Mouse (Mus musculus): ENCODE measurements around the gene Muc4.

Gene Muc4

GRCm38 (mm10) chr16:32735586-32735985, at the start of gene Muc4:
Gene Muc4 (plus strand): TSS chr16:32735886.
- no peak for DNase-seq (ENCODE audit: low spot score in 2 of 2)

DNA sequence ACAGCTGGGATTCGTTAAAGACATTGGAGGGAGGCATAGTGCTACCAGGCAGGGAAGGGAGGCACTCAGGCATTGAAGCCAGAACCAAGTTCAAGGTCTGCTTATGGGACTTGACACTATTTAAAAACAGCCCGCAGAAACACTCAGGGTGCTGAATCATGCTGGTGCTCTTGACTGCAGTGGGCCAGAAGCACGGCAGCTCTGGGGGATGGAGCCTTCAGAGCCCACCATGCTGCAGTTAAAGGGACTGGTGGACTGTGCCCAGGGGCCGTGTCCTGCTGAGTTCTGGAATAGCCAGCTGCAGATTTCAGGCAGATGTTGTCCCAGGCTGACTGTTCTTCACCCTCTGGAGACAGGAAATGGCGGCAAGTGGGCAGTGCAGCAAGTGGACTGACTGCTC, 49.7 kb upstream of the Muc4 start:
- no peak for DNase-seq (ENCODE audit: low spot score in 2 of 2)

- DNase-seq (ENCODE audit: low spot score in 2 of 2), result no peak
Measured at GRCm38 (mm10) chr16:32687221-32687620, 48.5 kb upstream of the Muc4 start.

- no peak for DNase-seq (ENCODE audit: low spot score in 2 of 2)
Measured at GRCm38 (mm10) chr16:32688770-32689169, 46.9 kb upstream of the Muc4 start.

DNA sequence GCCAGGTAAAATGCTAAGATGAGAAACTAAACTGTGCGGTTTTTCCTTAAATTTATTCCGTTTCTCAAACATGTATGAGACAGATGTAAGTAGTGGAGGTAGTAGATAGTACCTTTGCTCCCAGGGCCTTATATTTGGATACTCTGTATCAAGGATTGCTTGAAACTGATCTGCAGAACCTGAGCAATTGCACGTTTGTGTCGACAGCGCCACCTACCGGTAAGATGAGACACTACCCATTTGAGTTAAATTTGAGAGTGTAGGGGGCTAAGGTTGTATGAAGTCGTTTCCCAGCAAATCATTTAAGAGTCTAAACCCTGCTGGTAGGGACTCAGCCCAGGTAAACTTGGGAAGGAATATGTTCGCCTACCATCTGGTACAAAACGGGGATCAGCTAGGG, 46.2 kb upstream of the Muc4 start:
- DNase-seq (ENCODE audit: low spot score in 2 of 2), result peak in 1 of 2 experiments; percentile 70

GRCm38 (mm10) chr16:32696841-32697464, 38.7 kb upstream of the Muc4 start:
- no peak for DNase-seq (ENCODE audit: low spot score in 2 of 2)

- DNase-seq (ENCODE audit: low spot score in 2 of 2), result no peak
Measured at GRCm38 (mm10) chr16:32697665-32698446, 37.8 kb upstream of the Muc4 start.

- no peak for DNase-seq (ENCODE audit: low spot score in 2 of 2)
Measured at GRCm38 (mm10) chr16:32698550-32698949, 37.1 kb upstream of the Muc4 start.

- no peak for DNase-seq (ENCODE audit: low spot score in 2 of 2)
Measured at GRCm38 (mm10) chr16:32703312-32703912, 32.3 kb upstream of the Muc4 start.

DNA sequence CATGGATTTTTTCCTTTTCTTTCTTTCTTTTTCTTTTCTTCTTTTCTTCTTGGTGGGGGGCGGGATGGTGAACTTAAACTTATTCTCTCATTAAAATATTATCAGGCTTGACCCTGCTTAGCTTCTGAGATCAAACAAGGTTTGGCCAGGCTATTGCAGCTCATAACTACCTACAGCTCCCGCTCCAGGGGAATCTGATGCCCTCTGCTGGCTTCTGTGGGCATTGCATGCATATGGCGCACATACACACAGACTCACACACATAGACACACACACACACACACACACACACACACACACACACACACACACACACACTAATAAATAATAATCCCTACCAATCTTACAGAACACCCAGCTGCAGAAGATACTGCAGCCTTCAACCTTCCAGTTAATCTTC, 30.1 kb upstream of the Muc4 start:
- no peak for DNase-seq (ENCODE audit: low spot score in 2 of 2)

DNA sequence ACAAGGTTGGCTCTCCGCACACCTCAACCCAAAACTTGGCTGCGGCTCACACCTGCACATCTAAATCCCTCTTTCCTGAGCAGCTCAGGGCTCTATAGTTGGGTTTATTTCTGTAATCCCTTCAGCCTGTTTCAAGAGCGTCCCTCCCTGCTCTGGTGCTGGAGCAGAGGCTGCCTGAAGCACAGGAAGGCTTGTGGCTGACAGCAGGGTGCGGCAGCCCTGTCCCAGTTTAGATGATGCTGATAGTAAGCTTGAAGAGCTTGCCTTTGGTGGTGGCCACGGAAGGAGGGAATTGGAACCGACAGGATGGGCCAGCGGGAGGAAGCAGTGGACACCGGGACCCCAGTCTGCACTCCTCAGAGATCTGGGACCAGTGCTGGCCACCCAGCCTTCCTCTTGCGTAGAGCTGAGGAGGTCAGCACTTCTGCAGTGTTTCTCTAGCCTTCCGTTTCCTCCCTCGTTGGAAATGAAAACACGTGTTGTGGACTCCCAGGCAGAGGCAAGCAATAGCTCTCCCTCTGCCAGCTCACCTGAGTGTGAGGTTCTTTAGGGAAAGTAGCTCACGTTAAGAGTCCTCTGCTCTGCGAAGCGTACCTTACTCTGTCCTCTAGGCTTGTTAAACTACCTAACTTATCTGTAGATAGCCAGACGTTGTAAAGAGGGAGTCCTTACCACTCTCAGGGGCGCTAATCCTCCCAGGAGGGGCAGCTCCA, 28.4 kb upstream of the Muc4 start:
- DNase-seq (ENCODE audit: low spot score in 2 of 2), result no peak

- no peak for DNase-seq (ENCODE audit: low spot score in 2 of 2)
Measured at GRCm38 (mm10) chr16:32707824-32708456, 27.7 kb upstream of the Muc4 start.

DNA sequence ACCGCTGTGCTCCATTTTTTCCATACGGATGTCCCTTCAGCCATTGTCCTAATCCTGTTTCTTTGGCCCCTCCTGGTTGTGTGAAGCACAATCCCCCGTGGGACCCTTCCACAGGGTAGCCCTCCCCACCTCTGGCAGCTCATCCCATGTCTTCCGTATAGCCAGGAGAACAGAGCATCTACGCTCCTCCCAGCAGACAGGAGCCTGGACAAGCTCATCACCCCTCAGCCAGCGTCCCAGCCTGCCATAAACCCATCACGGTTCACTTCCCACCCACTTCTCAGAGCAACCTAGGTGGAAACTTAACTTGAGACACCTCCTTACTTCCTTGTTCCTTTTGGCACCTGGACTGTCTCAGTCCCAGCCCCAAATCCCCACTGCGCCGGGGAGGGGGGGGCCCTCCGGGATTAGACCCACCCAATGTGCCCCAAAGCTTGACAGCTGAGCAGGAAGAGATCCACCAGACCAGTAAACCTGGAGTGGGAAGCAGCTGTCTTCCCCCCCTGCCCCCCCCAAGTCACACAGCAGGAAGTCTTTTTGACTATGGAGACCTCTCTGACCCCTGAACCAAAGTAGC, 27.1 kb upstream of the Muc4 start:
- no peak for DNase-seq (ENCODE audit: low spot score in 2 of 2)

DNA sequence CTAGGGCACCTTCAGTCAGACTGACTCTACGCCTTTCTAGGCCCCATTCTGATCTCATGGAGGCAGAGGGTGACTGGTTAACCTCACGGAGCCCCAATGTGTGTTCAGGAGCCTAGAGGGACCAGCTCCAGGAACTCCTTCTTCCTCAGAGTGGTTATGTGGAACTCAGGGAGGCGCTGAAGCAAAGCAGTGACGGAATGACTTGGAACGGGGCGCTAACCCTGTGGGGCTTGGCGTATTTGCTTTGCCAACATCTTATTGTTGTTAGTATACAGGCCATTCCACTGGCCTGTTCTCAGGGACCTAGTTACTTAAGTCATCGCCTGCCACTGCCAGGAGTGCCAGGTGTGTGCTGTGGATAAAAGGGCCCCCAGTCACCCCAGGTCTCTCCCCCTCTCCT, 26.6 kb upstream of the Muc4 start:
- no peak for DNase-seq (ENCODE audit: low spot score in 2 of 2)

GRCm38 (mm10) chr16:32710426-32711070, 25.1 kb upstream of the Muc4 start:
- no peak for DNase-seq (ENCODE audit: low spot score in 2 of 2)

DNA sequence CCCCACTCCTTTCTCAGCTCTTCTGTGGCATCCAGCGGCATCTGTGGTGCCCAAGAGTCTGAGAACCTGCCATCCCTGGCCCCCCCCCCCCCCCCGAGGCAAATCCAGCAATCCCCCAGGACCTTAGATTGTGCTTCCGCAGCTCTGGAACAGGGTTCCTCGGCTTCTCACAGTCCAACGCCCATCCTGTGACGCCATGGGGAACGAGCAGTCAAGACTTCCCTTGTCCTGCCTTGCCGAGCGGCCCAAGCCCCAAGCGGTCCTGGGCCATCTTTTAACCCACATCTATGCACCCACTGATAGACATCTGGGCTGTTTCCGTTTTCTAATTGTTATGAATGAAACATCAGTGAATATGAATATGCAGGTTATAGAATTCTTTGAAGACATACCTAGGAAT, 23.5 kb upstream of the Muc4 start:
- DNase-seq (ENCODE audit: low spot score in 2 of 2), result no peak

DNA sequence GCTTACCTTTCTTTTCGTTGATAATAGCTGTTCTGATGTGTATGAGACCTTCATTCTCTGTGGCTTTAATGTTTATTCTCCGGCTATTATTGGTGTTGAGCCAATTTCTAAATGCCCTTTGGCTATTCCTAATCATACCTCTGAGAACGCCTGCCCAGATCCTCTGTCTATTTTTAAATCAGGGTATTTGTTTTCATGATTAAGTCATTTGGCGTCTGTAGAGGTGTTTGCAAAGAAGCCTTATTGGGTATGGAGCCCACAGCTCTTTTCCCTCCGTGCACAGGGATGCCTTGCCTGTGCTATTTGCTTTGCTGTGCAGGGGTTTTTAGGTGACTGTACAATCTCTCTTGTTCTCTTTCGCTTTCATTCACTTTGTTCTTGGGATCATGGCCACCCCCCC, 22.1 kb upstream of the Muc4 start:
- no peak for DNase-seq (ENCODE audit: low spot score in 2 of 2)

GRCm38 (mm10) chr16:32715364-32715763, 20.3 kb upstream of the Muc4 start:
- DNase-seq (ENCODE audit: low spot score in 2 of 2), result no peak

GRCm38 (mm10) chr16:32723163-32723562, 12.5 kb upstream of the Muc4 start:
- DNase-seq (ENCODE audit: low spot score in 2 of 2), result no peak

DNA sequence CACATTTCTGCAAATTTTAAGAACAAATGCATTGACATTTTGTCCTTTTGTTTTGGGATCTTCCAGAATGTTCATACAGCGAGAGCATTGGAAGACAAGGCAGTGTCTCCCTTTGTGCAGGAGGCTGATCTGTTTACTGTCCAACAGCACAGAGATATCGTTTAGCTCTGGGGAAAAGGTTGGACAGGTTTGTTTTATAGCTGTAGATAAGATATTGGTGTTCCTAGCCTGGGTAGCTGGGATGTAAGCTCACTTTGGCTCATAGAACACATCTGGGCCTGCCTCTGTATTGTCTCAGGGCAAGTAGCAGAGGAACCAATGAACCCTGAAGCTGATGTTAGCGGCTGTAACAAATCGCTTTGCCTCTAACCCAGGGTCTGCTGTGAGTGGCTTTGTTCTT, 11.9 kb upstream of the Muc4 start:
- DNase-seq (ENCODE audit: low spot score in 2 of 2), result no peak

GRCm38 (mm10) chr16:32724259-32724658, 11.4 kb upstream of the Muc4 start:
- no peak for DNase-seq (ENCODE audit: low spot score in 2 of 2)
